Mouse (Mus musculus) adrenal gland, adult 10 weeks (tissue): ENCODE measurements around the gene Nomo1. TPM values are rescaled to one million over a fixed set of nuclear protein-coding genes. Genes with fewer than 3 reads are reported as not detected.

Experiments used
- polyA plus RNA-seq: library from polyadenylated mRNA; stranded (reverse); fragments of 350-450 nt; fragmentation: Illumina TruSeq; extraction: RNeasy Lipid Tissue Mini Kit (QIAGEN cat#74804); gene quantifications from one replicate; pipeline ENCODE4 v1.2.3, GENCODE M21; 2014; ENCODE audit warnings: low read depth, low replicate concordance

Gene Nomo1
- 5.0 TPM for polyA plus RNA-seq

DNA sequence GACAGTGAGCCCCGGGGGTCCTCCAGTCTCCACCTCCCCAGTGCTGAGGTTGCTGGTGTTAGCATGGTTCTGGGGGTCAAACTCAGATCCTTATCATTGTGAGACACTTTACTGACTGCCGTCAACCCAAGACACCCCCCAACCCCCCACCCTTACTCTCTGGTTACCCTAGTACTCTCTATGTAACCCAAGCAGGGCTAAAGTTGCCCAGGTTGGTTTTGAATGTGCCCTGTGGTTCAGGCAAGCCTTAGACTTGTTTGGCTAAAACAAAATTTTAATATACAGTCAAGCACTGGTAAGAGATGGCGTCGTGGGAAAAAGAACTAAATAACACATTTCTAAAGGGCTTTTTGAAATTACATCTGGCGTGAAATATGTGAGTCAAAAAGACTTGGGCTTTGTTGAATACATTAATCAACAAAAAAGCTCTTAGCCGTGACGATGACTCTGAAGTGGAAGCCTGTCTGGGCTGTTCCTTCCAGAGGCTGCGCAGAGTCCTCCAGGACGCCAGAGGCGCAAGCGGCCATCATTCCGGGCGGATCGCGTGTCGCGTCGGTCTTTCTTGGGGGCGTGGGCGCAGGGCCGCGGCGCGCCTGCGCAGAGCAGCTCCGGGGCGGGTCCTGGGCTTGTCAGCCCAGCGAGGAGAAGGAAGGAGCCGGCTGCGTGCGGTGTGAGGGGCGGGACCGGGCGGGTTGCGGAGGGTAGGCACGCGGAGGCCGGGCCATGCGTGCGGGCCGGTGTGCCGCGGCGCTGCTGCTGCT lies at the start of gene Nomo1:
Nomo1 (plus strand) TSS at position 590 of the 761 bp plus-strand sequence.

DNA sequence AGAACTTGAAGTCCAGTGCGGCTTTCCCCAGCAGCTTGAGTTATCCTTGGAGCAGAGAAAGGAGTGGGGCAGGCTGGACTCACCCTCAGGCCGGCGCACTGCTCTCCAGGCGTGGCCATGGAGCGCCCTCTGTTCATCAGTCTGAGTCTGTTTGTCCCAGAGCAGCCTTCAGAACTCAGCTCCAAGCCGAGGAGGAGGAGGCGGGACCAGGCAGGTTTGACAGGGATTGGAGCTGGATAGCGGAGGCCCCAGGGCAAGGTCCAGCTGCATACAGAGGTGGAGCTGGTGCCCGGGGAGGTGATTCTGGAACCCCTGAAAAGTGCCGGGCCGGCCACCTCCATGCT lies 3.4 kb upstream of the Nomo1 start, which contains the start of gene Abcc6:
Abcc6 (minus strand) TSS at position 158 of the 344 bp plus-strand sequence.

DNA sequence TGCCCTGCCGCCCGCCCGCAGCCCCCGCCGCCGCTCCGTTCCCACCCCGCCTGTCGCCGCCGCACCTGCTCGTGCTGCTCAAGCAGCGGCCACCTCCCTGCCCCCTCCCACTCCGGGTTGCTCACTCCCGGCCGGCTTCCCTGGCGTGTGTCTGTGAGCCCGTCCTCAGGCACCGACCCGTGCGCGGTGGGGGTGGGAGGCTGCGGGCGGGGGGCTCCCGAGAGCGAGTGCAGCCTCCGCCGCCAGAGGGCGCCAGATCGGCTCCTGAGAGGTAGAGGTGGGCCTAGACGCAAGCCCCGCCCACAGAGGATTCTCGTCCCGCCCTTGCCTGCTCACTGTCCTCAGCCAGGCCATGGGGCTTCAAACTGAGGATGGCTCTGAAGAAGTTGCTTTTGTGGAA lies 67.1 kb downstream of the Nomo1 start, which contains the start of gene Kcnj11:
Kcnj11 (minus strand) TSS at position 202 of the 400 bp plus-strand sequence.

Other genes starting within 250 kb of the Nomo1 start
- gene Lmtk3, start 250.0 kb upstream of the Nomo1 start, polyA plus RNA-seq = not detected
- gene Sult2b1, start 249.0 kb upstream of the Nomo1 start, polyA plus RNA-seq = not detected
- gene Cyth2, start 219.1 kb upstream of the Nomo1 start, polyA plus RNA-seq = 25.3 TPM
- gene Kcnj14, start 208.9 kb upstream of the Nomo1 start, polyA plus RNA-seq = not detected
- 1.9 TPM for gene Grwd1, start 202.8 kb upstream of the Nomo1 start, polyA plus RNA-seq
- 84.8 TPM for gene Kdelr1, start 160.9 kb upstream of the Nomo1 start, polyA plus RNA-seq
- gene Grin2d, start 155.3 kb upstream of the Nomo1 start, polyA plus RNA-seq = not detected
- gene Syngr4, start 137.0 kb upstream of the Nomo1 start, polyA plus RNA-seq = not detected
- 4.7 TPM for gene Tmem143, start 136.8 kb upstream of the Nomo1 start, polyA plus RNA-seq
- 15.2 TPM for gene Emp3, start 112.3 kb upstream of the Nomo1 start, polyA plus RNA-seq
- 3.8 TPM for gene Ccdc114, start 109.6 kb upstream of the Nomo1 start, polyA plus RNA-seq
- gene Abcc6, start 3.4 kb upstream of the Nomo1 start, polyA plus RNA-seq = not detected
- not detected for gene Kcnj11, start 67.1 kb downstream of the Nomo1 start, polyA plus RNA-seq
- not detected for gene Abcc8, start 146.3 kb downstream of the Nomo1 start, polyA plus RNA-seq
- gene Ush1c, start 204.8 kb downstream of the Nomo1 start, polyA plus RNA-seq = not detected
- not detected for gene Otog, start 207.3 kb downstream of the Nomo1 start, polyA plus RNA-seq